Mouse (Mus musculus): ENCODE results near the gene Hao1.

GRCm38 (mm10) chr2:134528122-134528810 lies 25.9 kb downstream of the Hao1 start:
- TF ChIP-seq POLR2A (IDR thresholded peaks at IDR 0.05; ENCODE audit: borderline replicate concordance, low read depth, low read length): no peak
- no peak for TF ChIP-seq CTCF (IDR thresholded peaks at IDR 0.05; ENCODE audit: low read depth, low read length)
